Mouse (Mus musculus): ENCODE measurements around the gene Nr2c1.

Nr2c1 gene

GRCm38 (mm10) chr10:94147756-94148531, at the start of gene Nr2c1:
Gene Nr2c1, plus strand, starts transcription at chr10:94148023.
- peak; percentile 69 for DNase-seq (ENCODE audit: low read depth, low spot score)

- DNase-seq (ENCODE audit: low read depth, low spot score), result no peak
These were observed 49.7 kb upstream of the Nr2c1 start for GRCm38 (mm10) chr10:94098100-94098499.

DNA sequence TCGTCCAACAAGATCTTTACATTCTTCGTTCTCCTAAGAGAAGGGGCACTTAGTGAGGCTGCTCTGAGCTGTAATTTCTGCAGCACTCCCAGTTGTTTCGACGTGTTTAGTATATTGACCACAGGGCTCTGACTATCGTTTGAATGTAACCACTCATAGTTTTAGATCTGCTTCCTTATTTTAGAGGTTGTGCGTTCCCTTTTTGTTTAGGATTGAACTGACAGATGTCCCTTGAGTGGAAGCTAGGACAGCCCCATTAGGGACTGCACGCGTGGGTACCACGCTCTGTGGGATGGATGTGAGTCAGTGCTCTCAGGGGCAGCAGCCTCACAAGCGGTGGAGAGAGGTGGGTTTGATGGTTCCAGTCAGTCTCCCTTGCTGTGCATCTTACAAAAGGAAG, 42.3 kb upstream of the Nr2c1 start:
- DNase-seq (ENCODE audit: low read depth, low spot score), result no peak

GRCm38 (mm10) chr10:94107168-94107567, 40.7 kb upstream of the Nr2c1 start:
- no peak for DNase-seq (ENCODE audit: low read depth, low spot score)

- DNase-seq (ENCODE audit: low read depth, low spot score), result no peak
These were observed 40.2 kb upstream of the Nr2c1 start for GRCm38 (mm10) chr10:94107607-94108006.

GRCm38 (mm10) chr10:94108791-94109190, 39.0 kb upstream of the Nr2c1 start:
- DNase-seq (ENCODE audit: low read depth, low spot score), result no peak

DNA sequence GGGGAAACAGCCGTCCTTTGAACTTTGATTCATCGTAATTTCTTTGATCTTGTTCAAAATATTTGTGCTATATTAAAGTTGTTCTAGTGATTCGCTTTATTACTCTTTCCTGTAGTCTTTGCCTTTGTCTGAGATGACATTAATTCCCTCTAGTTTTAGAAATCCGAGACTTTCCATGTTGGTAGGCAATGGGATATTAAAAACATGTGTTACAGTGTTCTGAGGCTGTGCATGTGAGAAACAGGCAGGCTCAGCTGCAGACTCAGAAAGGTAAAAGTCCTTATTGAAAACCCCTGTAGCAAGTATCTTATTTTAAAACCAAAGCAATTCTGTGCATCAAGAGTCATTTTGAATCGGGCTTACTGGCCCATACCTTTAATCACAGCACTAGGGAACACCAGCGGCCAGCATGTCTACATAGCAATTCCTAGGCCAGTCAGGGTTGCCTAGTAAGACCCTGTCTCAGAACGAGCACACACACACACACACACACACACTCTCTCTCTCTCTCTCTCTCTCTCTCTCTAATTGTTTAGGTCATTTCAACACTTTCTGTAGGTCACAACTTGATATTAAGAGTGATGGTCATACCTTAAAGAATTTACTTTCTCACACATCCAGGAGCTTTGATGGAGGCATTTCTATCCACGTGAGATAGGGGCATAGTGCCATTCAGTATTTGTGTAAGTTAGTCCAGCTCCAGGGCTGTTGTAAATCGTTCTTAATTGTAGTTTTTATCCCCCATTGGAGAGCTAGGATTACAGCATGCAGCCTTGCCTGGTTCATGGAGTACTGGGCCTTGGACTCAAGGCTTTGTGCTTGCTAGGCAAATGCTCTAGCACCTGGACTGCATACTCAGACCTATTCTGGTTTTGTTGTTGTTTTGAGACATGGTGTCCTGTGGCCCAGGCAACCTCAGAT, 36.7 kb upstream of the Nr2c1 start:
- DNase-seq (ENCODE audit: low read depth, low spot score), result no peak

DNA sequence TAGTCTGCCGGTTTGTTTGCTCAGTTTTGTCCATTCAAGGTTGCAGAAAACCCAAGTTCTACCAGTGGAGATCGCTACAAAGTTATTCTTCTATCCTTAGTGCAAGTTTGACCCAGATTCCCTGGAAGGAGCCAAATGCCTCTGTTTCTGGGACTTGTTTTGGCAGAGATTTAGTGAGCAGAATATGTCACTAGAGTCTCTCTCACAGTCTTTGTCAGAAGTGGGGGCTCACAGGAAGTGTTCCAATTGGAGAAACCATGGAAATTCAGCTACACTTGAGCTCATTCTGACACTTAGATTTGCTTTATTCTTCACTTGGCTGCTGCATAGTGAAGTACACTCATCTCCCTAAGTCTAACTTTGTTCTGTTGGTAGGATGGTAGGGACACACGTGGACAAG, 35.6 kb upstream of the Nr2c1 start:
- DNase-seq (ENCODE audit: low read depth, low spot score), result no peak

DNA sequence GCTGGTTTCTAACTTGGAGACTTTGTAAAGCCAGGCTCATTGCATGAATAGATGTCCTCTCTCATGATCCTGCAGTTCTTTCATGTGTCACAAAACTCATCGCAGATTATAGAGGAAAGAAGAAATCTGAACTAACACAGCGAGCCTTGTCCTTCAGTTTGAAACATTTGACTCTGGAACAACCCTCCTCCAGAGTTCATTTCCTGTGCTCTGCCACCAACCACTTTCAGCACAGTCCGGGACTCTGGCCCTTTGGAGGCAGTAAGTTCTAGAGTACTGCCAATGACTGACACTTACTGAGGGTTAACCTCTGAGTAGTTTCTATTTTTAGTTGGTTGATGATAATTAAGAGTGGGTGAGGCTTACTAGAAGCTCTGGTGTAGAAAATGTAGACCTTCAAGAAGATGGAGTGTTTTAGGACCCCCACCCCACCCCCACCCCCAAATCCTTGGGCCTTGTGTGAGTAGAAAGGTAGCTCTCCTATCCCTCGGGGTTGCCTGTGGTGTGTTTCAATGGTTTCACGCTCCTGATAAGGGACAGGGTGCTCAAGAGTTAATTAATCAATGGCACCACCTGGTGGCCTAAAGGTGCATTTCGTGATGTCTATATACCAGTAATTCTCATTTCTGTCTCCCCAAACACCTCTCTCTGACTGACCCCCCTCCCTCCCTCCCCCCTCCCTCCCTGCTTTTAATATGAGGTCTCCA, 31.8 kb upstream of the Nr2c1 start:
- peak; percentile 65 for DNase-seq (ENCODE audit: low read depth, low spot score)

- no peak for DNase-seq (ENCODE audit: low read depth, low spot score)
These were observed 31.0 kb upstream of the Nr2c1 start for GRCm38 (mm10) chr10:94116781-94117340.

DNA sequence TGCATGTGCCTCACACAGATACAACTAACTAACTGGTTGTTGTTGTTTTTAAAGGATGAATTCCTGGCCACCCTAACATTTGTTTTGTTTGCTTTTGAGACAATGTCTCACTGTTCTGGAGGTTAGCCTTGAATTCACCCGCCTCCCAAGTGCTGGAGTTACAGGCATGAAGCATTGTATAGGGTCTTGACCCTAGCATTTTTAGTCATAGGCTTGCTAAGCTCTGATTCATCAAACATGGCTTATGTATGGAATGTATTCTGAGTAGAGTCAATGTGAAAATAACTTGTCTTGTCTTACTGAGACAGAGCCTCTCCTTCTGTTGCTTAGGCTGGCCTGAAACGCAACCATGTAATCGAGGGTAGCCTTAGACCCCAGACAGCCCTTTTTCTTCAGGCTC, 29.9 kb upstream of the Nr2c1 start:
- no peak for DNase-seq (ENCODE audit: low read depth, low spot score)

- DNase-seq (ENCODE audit: low read depth, low spot score), result no peak
These were observed 28.8 kb upstream of the Nr2c1 start for GRCm38 (mm10) chr10:94118993-94119392.

- DNase-seq (ENCODE audit: low read depth, low spot score), result no peak
These were observed 27.1 kb upstream of the Nr2c1 start for GRCm38 (mm10) chr10:94120676-94121075.

DNA sequence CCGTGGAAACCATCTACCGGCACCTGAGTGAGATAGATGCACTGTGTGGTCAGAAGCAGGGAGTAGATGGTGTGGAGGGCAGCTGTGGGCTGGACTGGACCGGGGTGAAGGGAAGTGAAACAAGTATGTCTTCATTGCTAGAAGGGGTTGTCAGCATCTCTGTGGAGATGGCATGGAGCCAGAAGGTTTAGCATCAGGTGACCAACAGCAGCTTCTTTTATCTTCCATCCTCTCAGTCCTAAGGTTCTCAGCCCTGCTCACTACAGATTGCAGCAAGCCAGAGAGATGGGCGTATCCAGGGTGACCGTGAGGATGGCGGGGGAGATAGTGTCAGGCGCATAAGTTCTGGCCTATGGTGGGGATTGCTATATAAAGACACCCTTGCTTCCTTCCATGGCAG, 25.2 kb upstream of the Nr2c1 start:
- DNase-seq (ENCODE audit: low read depth, low spot score), result no peak

- DNase-seq (ENCODE audit: low read depth, low spot score), result no peak
These were observed 24.2 kb upstream of the Nr2c1 start for GRCm38 (mm10) chr10:94123581-94123980.

DNA sequence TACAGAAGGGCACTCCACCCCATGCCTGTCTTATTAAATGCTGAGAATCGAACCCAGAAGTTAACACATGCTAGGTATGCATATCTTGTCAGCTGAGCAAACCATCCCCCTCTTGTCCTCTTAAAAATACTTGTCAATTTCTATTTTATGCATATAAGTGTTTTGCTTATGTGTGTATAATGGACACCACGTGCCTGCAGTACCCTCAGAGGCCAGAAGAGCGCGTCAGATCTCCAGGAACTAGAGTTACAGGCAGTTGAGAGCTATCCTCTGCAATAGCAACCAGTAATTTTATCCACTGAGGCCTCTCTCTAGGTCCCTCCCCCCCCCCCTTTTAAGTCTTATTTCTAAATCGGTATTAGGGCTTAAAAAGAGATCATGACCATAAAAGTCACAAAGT, 23.4 kb upstream of the Nr2c1 start:
- no peak for DNase-seq (ENCODE audit: low read depth, low spot score)

- DNase-seq (ENCODE audit: low read depth, low spot score), result no peak
These were observed 18.1 kb upstream of the Nr2c1 start for GRCm38 (mm10) chr10:94129680-94130119.

DNA sequence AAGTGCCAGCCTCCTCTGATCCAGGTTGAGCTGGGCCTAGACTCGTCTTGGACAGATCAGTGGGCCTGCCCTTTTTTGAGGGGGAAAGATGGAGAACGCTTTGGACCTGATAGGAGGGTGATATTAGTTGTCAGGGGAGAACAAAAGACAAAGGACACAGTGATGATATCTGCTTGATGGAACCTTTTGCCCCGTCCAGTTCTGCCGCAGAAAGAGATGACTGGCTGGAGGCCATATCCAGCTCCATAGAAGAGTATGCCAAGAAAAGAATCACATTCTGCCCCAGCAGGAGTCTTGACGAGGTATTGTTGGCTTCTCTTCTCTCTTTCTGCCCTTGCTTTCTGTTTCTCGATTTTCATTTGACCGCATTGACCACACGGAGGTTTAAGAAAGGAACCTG, 14.7 kb upstream of the Nr2c1 start:
- no peak for DNase-seq (ENCODE audit: low read depth, low spot score)

- DNase-seq (ENCODE audit: low read depth, low spot score), result no peak
These were observed 14.1 kb upstream of the Nr2c1 start for GRCm38 (mm10) chr10:94133674-94134073.

GRCm38 (mm10) chr10:94134535-94135390, 13.1 kb upstream of the Nr2c1 start:
- no peak for DNase-seq (ENCODE audit: low read depth, low spot score)
